9 mouse cellular contexts compared by ENCODE assay signal in the genomic region with DNA sequence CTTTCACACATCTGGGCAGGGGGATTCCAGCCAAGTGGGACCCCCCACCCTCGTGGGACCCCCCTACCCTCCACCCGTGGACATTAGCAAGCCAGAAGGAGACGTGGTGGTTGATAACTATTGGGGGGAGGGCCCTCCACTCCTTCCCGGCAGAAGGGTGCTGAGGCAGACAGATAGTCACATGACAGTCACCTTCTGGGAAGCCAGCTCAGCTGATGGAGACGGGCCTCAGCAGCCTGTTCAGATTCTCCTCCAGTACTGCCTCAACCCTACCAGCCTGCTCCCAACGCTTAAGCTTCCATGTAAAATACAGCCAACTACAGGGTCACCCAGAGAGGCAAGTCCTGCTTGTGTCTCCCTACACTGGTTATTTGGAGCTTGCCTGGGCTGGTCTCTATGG. TPM values are rescaled to one million over a fixed set of nuclear protein-coding genes. Genes with fewer than 3 reads are reported as not detected.
DNase-seq lines count a peak whose midpoint lies in the region; ATAC-seq and TF ChIP-seq lines count a peak whose summit lies in the region.
"Had no signal": no experiment of that assay in that cellular context is flagged by ENCODE, and none has a peak within 500 bp of the region (broad histone marks: within the 10 kb centered on the region; RNA-seq: fewer than 3 reads in every experiment).

No protein-coding gene starts in this region.

- H3K4me1 ChIP-seq in heart, embryonic 15.5 days (replicated peaks), result peaks cover 50% of the 10 kb centered on the region
- peaks cover 5% of the 10 kb centered on the region; the same call in 1 of the 2 replicates for H3K4me1 ChIP-seq in stomach, postnatal 0 days (replicated peaks; ENCODE audit: control insufficient read depth, insufficient read depth)

- no peak for DNase-seq in heart, postnatal 4 days
- DNase-seq in right cerebral cortex, postnatal 10 days (ENCODE audit: low spot score in 2 of 2), result peak; percentile 60 to 71
- no peak for DNase-seq in right cerebral cortex, postnatal 36 days (ENCODE audit: low spot score in 2 of 2)
- DNase-seq in layer of hippocampus, postnatal 36 days, result peak; percentile 36 to 45
- no peak for DNase-seq in stomach, postnatal 0 days (ENCODE audit: low spot score)
- no peak for DNase-seq in B cell, adult 2 months
- DNase-seq in lung, postnatal 10 days, result no peak

- no peak for ATAC-seq in heart, embryonic 15.5 days (replicated peaks; ENCODE audit: insufficient number of reproducible peaks, insufficient read depth, low FRiP score, low read depth)
- no peak for ATAC-seq in stomach, postnatal 0 days (ENCODE audit: low FRiP score, low TSS enrichment)

- H3K4me2 ChIP-seq in heart, embryonic 15.5 days, result peak overlapping the region; percentile 96
- H3K4me2 ChIP-seq in stomach, postnatal 0 days (replicated peaks; ENCODE audit: low read depth), result peak overlapping the region; percentile 97

- peaks cover 65% of the 10 kb centered on the region for H3K27me3 ChIP-seq in heart, embryonic 15.5 days
- 0 out of 2 replicates have a peak, but pooled peaks cover 4% of the 10 kb centered on the region for H3K27me3 ChIP-seq in stomach, postnatal 0 days (ENCODE audit: control insufficient read depth, insufficient read depth, low read length)

- no peaks in the 10 kb centered on the region for H3K9me3 ChIP-seq in heart, embryonic 15.5 days (replicated peaks)
- H3K9me3 ChIP-seq in stomach, postnatal 0 days (ENCODE audit: control insufficient read depth, low read length), result no peaks in the 10 kb centered on the region

- TF ChIP-seq CTCF in stomach, postnatal 0 days (IDR thresholded peaks at IDR 0.05; ENCODE audit: low read depth), result no peak

- no peaks in the 10 kb centered on the region for H3K36me3 ChIP-seq in heart, embryonic 15.5 days
- no peaks in the 10 kb centered on the region for H3K36me3 ChIP-seq in stomach, postnatal 0 days (ENCODE audit: control insufficient read depth, insufficient read depth, low read length)
- H3K36me3 ChIP-seq: G1E had no signal

- 34% methylated on average over 6 of the region's 6 CpGs for WGBS in heart, embryonic 15.5 days
- 36% methylated on average over 6 of the region's 6 CpGs for WGBS in stomach, postnatal 0 days

- TF ChIP-seq EP300 in stomach, postnatal 0 days (optimal IDR thresholded peaks at IDR 0.05), result no peak

- no peak overlapping the region for H3K9ac ChIP-seq in heart, embryonic 15.5 days
- no peak overlapping the region for H3K9ac ChIP-seq in stomach, postnatal 0 days (ENCODE audit: low read length)

- H3K4me3 ChIP-seq in heart, embryonic 15.5 days, result peak overlapping the region; percentile 60
- H3K4me3 ChIP-seq in stomach, postnatal 0 days (ENCODE audit: low read depth, low read length), result peak overlapping the region; percentile 70; the same call in 1 of the 2 replicates

- H3K27ac ChIP-seq in heart, embryonic 15.5 days, result no peak overlapping the region
- H3K27ac ChIP-seq in stomach, postnatal 0 days (replicated peaks), result no peak overlapping the region

RNA-seq across cellular contexts. Expression of gene Pdgfb, which starts 3.6 kb away (rescaled TPM):
- 3.7 and 4.0 TPM in 2 replicates for polyA plus RNA-seq in heart, embryonic 15.5 days (2015; fragmentation: Nextera tagmentation; extraction: Ambion mirVana)
- 10 to 100 TPM; 46.4 to 50.7 TPM for total RNA-seq in heart, postnatal 4 days (2021)
- 10 to 100 TPM; 27.3 to 27.6 TPM for total RNA-seq in layer of hippocampus, postnatal 36 days (2021)
- 3.1 and 3.6 TPM in 2 replicates for polyA plus RNA-seq in stomach, postnatal 0 days (2015; fragmentation: Nextera tagmentation; extraction: Ambion mirVana)
- polyA plus RNA-seq: G1E had no signal

RNA-seq across cellular contexts. Expression of gene Cbx7, which starts 40.3 kb away (rescaled TPM):
- polyA plus RNA-seq in heart, embryonic 15.5 days (2015; fragmentation: Nextera tagmentation; extraction: Ambion mirVana), result 0.63 and 1.9 TPM in 2 replicates
- total RNA-seq in heart, postnatal 4 days (2021), result 1 to 10 TPM; 1.7 to 2.0 TPM
- 10 to 100 TPM; 40.4 to 44.8 TPM for total RNA-seq in layer of hippocampus, postnatal 36 days (2021)
- 4.8 and 5.5 TPM in 2 replicates for polyA plus RNA-seq in stomach, postnatal 0 days (2015; fragmentation: Nextera tagmentation; extraction: Ambion mirVana)

Comparison
In these comparisons a context has a peak if more than half of its experiments do, and no peak if none do; other contexts are left out.
1. DNase-seq: peak in right cerebral cortex, postnatal 10 days (2 of 2) and layer of hippocampus, postnatal 36 days (2 of 2); none in heart, postnatal 4 days (single experiment), right cerebral cortex, postnatal 36 days (0 of 2), stomach, postnatal 0 days (single experiment), B cell, adult 2 months (0 of 2) and lung, postnatal 10 days (single experiment).
2. RNA of gene Cbx7, which starts 40.3 kb away (total RNA-seq): 40.4 to 44.8 TPM in layer of hippocampus, postnatal 36 days; 1.7 to 2.0 TPM in heart, postnatal 4 days; every median in the first group is over 10 times any median in the second.